Mouse (Mus musculus) forebrain, embryonic 11.5 days (tissue): Measurements from ENCODE around the gene Kcnk15. TPM values are rescaled to one million over a fixed set of nuclear protein-coding genes. Genes with fewer than 3 reads are reported as not detected.

Experiments
- ATAC-seq: fragments of 200-750 bp; cut with Nextera tagmentation; replicated peaks from 2 replicates; pipeline ENCODE4 v1.8.0; 2017; ENCODE audit warnings: moderate TSS enrichment; ENCODE audit not compliant: low FRiP score
- DNase-seq: peaks from one replicate; pipeline ENCODE4 v3.0.0-alpha.2; 2017; ENCODE audit warnings: low spot score
- H3K27ac ChIP-seq: fragments of 300-500 bp; sonication (generic); 2 replicates; pipeline ENCODE4 v1.5.1; 2014; ENCODE audit warnings: low read depth, low read length
- H3K27me3 ChIP-seq: fragments of 300-500 bp; sonication (generic); 2 replicates; pipeline ENCODE4 v1.6.1; 2014; ENCODE audit warnings: mild to moderate bottlenecking, low read length, mixed read lengths; ENCODE audit not compliant: control insufficient read depth, insufficient read depth
- H3K36me3 ChIP-seq: fragments of 300-500 bp; sonication (generic); 2 replicates; pipeline ENCODE4 v1.6.1; 2014; ENCODE audit warnings: mild to moderate bottlenecking, low read length, moderate library complexity, mixed read lengths; ENCODE audit not compliant: control insufficient read depth, insufficient read depth
- H3K4me1 ChIP-seq: fragments of 300-500 bp; sonication (generic); replicated peaks from 2 replicates; pipeline ENCODE4 v1.6.1; 2014; ENCODE audit warnings: low read length, mixed read lengths; ENCODE audit not compliant: control insufficient read depth, insufficient read depth
- H3K4me2 ChIP-seq: fragments of 300-500 bp; sonication (generic); 2 replicates; pipeline ENCODE4 v1.6.1; 2014; ENCODE audit warnings: low read depth, mild to moderate bottlenecking, low read length, moderate library complexity, mixed read lengths; ENCODE audit not compliant: severe bottlenecking
- H3K4me3 ChIP-seq: fragments of 300-500 bp; sonication (generic); 2 replicates; pipeline ENCODE4 v1.5.1; 2014; ENCODE audit warnings: low read depth, low read length
- H3K9ac ChIP-seq: fragments of 300-500 bp; sonication (generic); 2 replicates; pipeline ENCODE4 v1.6.1; 2014; ENCODE audit warnings: low read length
- H3K9me3 ChIP-seq: fragments of 300-500 bp; sonication (generic); 2 replicates; pipeline ENCODE4 v1.6.1; 2016; ENCODE audit warnings: low read length, mixed read lengths; ENCODE audit not compliant: control insufficient read depth
- WGBS: fragments of 180-500 bp; shearing (Covaris S2); extraction: QIAGEN DNeasy Blood & Tissue Kit; methylation state at CpG from one replicate; pipeline ENCODE4 v1.1.7; 2014; 5-methylcytosine and 5-hydroxymethylcytosine counted together
- polyA plus RNA-seq: library from polyadenylated mRNA; unstranded; fragments of >200 nt; fragmentation: Nextera tagmentation; extraction: Ambion mirVana; gene quantifications from 2 replicates; pipeline ENCODE4 v1.2.1, GENCODE M21; 2014

Kcnk15 gene
- polyA plus RNA-seq, 1 experiment from 2014 or later: not detected

- no peak overlapping the region for H3K4me3 ChIP-seq
- 20% methylated on average over 11 of the region's 11 CpGs for WGBS
Measured at GRCm38 (mm10) chr2:163823771-163824170, 29.7 kb upstream of the Kcnk15 start.

GRCm38 (mm10) chr2:163825861-163826260 lies 27.6 kb upstream of the Kcnk15 start:
- Histone ChIP-seq H3K4me1 (peaks cover 3% of the 10 kb centered on the region; the same call in 1 of the 2 replicates), H3K4me3 (no peak overlapping the region), H3K36me3 (no peaks in the 10 kb centered on the region), H3K9me3 (no peaks in the 10 kb centered on the region), H3K27ac (no peak overlapping the region), H3K27me3 (no peaks in the 10 kb centered on the region), H3K9ac (no peak overlapping the region), H3K4me2 (no peak overlapping the region)
- WGBS: 81% methylated on average over 1 of the region's 1 CpGs
- DNase-seq: no peak
- no peak for ATAC-seq

More at GRCm38 (mm10) chr2:163823771-163824170, 29.7 kb upstream of the Kcnk15 start:
- ATAC-seq: 0 out of 2 replicates have a peak, but pooled peaks have one; percentile 51
- Histone ChIP-seq H3K36me3 (no peaks in the 10 kb centered on the region), H3K9ac (no peak overlapping the region), H3K27ac (no peak overlapping the region), H3K27me3 (no peaks in the 10 kb centered on the region), H3K4me1 (peaks cover 3% of the 10 kb centered on the region; the same call in 1 of the 2 replicates), H3K4me2 (no peak overlapping the region), H3K9me3 (no peaks in the 10 kb centered on the region)
- no peak for DNase-seq

GRCm38 (mm10) chr2:163826494-163826893 lies 27.0 kb upstream of the Kcnk15 start:
- WGBS: 86% methylated on average over 5 of the region's 5 CpGs
- DNase-seq: no peak
- no peak for ATAC-seq
- Histone ChIP-seq H3K36me3 (no peaks in the 10 kb centered on the region), H3K4me2 (no peak overlapping the region), H3K27me3 (no peaks in the 10 kb centered on the region), H3K9me3 (no peaks in the 10 kb centered on the region), H3K4me3 (no peak overlapping the region), H3K9ac (no peak overlapping the region), H3K27ac (no peak overlapping the region), H3K4me1 (peaks cover 3% of the 10 kb centered on the region; the same call in 1 of the 2 replicates)

- Histone ChIP-seq H3K4me1 (no peaks in the 10 kb centered on the region), H3K9me3 (no peaks in the 10 kb centered on the region), H3K27me3 (no peaks in the 10 kb centered on the region), H3K27ac (no peak overlapping the region), H3K9ac (no peak overlapping the region), H3K4me3 (no peak overlapping the region), H3K36me3 (no peaks in the 10 kb centered on the region), H3K4me2 (no peak overlapping the region)
- ATAC-seq: no peak
- 52% methylated on average over 1 of the region's 1 CpGs for WGBS
- no peak for DNase-seq
Measured at GRCm38 (mm10) chr2:163831163-163831562, 22.3 kb upstream of the Kcnk15 start.

GRCm38 (mm10) chr2:163838043-163838442 lies 15.4 kb upstream of the Kcnk15 start:
- no peak for ATAC-seq
- 38% methylated on average over 9 of the region's 9 CpGs for WGBS
- peak; percentile 86 for DNase-seq
- no peak overlapping the region for H3K4me2 ChIP-seq
- H3K4me1 ChIP-seq: no peaks in the 10 kb centered on the region
- no peak overlapping the region for H3K4me3 ChIP-seq
- no peak overlapping the region for H3K9ac ChIP-seq
- no peak overlapping the region for H3K27ac ChIP-seq
- H3K27me3 ChIP-seq: no peaks in the 10 kb centered on the region
- H3K9me3 ChIP-seq: no peaks in the 10 kb centered on the region
- H3K36me3 ChIP-seq: no peaks in the 10 kb centered on the region

GRCm38 (mm10) chr2:163839519-163839918 lies 13.9 kb upstream of the Kcnk15 start:
- ATAC-seq (no peak), DNase-seq (no peak)
- no peaks in the 10 kb centered on the region for H3K36me3 ChIP-seq
- no peak overlapping the region for H3K4me2 ChIP-seq
- H3K27ac ChIP-seq: no peak overlapping the region
- no peak overlapping the region for H3K4me3 ChIP-seq
- H3K9ac ChIP-seq: no peak overlapping the region
- H3K9me3 ChIP-seq: no peaks in the 10 kb centered on the region
- H3K4me1 ChIP-seq: no peaks in the 10 kb centered on the region
- 52% methylated on average over 6 of the region's 6 CpGs for WGBS
- no peaks in the 10 kb centered on the region for H3K27me3 ChIP-seq

GRCm38 (mm10) chr2:163842043-163842442 lies 11.4 kb upstream of the Kcnk15 start:
- no peak for ATAC-seq

GRCm38 (mm10) chr2:163857233-163857632 lies 3.8 kb downstream of the Kcnk15 start:
- no peak overlapping the region for H3K27ac ChIP-seq
- no peak overlapping the region for H3K4me2 ChIP-seq
- peaks cover 44% of the 10 kb centered on the region for H3K27me3 ChIP-seq
- 83% methylated on average over 6 of the region's 6 CpGs for WGBS
- no peaks in the 10 kb centered on the region for H3K9me3 ChIP-seq
- DNase-seq: no peak
- no peak overlapping the region for H3K4me3 ChIP-seq
- H3K9ac ChIP-seq: no peak overlapping the region
- H3K36me3 ChIP-seq: no peaks in the 10 kb centered on the region
- ATAC-seq: no peak
- H3K4me1 ChIP-seq: peaks cover 4% of the 10 kb centered on the region; the same call in 1 of the 2 replicates

More at GRCm38 (mm10) chr2:163842043-163842442, 11.4 kb upstream of the Kcnk15 start:
- Histone ChIP-seq H3K9ac (no peak overlapping the region), H3K4me2 (no peak overlapping the region), H3K27me3 (no peaks in the 10 kb centered on the region), H3K4me3 (no peak overlapping the region), H3K27ac (no peak overlapping the region), H3K4me1 (no peaks in the 10 kb centered on the region), H3K9me3 (no peaks in the 10 kb centered on the region), H3K36me3 (no peaks in the 10 kb centered on the region)
- 83% methylated on average over 4 of the region's 4 CpGs for WGBS
- DNase-seq: no peak

- ATAC-seq (peak; percentile 65), DNase-seq (peak; percentile 86)
- no peaks in the 10 kb centered on the region for H3K9me3 ChIP-seq
- H3K27me3 ChIP-seq: peaks cover 36% of the 10 kb centered on the region
- H3K4me1 ChIP-seq: peaks cover 4% of the 10 kb centered on the region; the same call in 1 of the 2 replicates
- no peaks in the 10 kb centered on the region for H3K36me3 ChIP-seq
- H3K4me3 ChIP-seq: no peak overlapping the region
- H3K9ac ChIP-seq: no peak overlapping the region
- no peak overlapping the region for H3K27ac ChIP-seq
- 19% methylated on average over 43 of the region's 50 CpGs for WGBS
- H3K4me2 ChIP-seq: 0 out of 2 replicates have a peak overlapping the region, but pooled peaks have one; percentile 26
Measured at GRCm38 (mm10) chr2:163858254-163858947, 5.0 kb downstream of the Kcnk15 start.
